Mouse (Mus musculus): ENCODE data around the gene D330020A13Rik. TPM values are rescaled to one million over a fixed set of nuclear protein-coding genes. Genes with fewer than 3 reads are reported as not detected.

Gene D330020A13Rik
- polyA plus RNA-seq (2021), result 1.1 TPM

- in situ Hi-C loops (cut with MboI; ENCODE audit: low pct_unique_long_range_greater_than_20kb), result no loop called here
- peaks cover 15% of the 10 kb centered on the region for H3K27me3 ChIP-seq
- DNase-seq (ENCODE audit: low read depth, low spot score), result no peak
- ChIA-PET CTCF (interaction anchor here (1.0 to 1.4 kb wide), 2 partner anchors 16 to 18 kb away, joined by 3 read pairs; no protein-coding TSS in a partner anchor), POLR2A (interaction anchor here (0.9 kb wide), 1 partner anchor 20 kb away, joined by 4 read pairs; no protein-coding TSS in a partner anchor)
- TF ChIP-seq CTCF (IDR thresholded peaks at IDR 0.05), result no peak
- no peak for ATAC-seq
Measured at GRCm38 (mm10) chr6:120294056-120294784, at the start of gene D330020A13Rik, which contains the start of gene B4galnt3. Gene D330020A13Rik (plus strand): TSS chr6:120294364. Gene B4galnt3 (minus strand): TSS chr6:120294559.

DNA sequence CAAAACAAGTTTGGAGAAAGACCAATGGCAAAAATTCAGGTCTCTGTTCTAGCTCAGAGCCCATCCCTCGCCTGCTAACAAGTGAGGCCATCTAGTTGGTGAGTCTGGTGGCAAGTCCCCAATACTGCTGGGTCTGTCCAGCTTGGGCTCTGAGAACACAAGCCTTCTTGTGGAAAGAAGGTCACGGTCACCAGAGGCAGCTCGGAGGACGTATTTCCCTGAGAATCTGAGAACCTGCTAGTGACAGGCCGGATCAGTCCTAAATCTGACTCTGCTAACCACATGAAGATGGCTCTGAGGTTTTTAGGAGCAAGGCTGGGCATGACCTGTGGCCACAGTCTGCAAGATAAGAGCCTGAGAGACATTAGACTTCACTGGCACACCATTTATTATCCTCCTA, 47.5 kb upstream of the D330020A13Rik start:
- H3K27me3 ChIP-seq, result no peaks in the 10 kb centered on the region
- DNase-seq (ENCODE audit: low read depth, low spot score) (no peak), ATAC-seq (no peak)
- no peak for TF ChIP-seq CTCF (IDR thresholded peaks at IDR 0.05)
- in situ Hi-C loops (cut with MboI; ENCODE audit: low pct_unique_long_range_greater_than_20kb), result no loop called here
- CTCF ChIA-PET, result interaction anchor here (0.9 to 2.2 kb wide), 3 partner anchors 11 to 32 kb away, joined by 3 to 5 read pairs (median 3); no protein-coding TSS in a partner anchor
- POLR2A ChIA-PET, result no interaction called here

GRCm38 (mm10) chr6:120249831-120250230, 44.3 kb upstream of the D330020A13Rik start:
- ATAC-seq (no peak), DNase-seq (ENCODE audit: low read depth, low spot score) (no peak)
- POLR2A ChIA-PET, result no interaction called here
- CTCF ChIA-PET, result interaction anchor here (1.5 kb wide), 1 partner anchor 31 kb away, joined by 4 read pairs; no protein-coding TSS in a partner anchor
- H3K27me3 ChIP-seq, result no peaks in the 10 kb centered on the region
- no peak for TF ChIP-seq CTCF (IDR thresholded peaks at IDR 0.05)
- in situ Hi-C loops (cut with MboI; ENCODE audit: low pct_unique_long_range_greater_than_20kb), result no loop called here

DNA sequence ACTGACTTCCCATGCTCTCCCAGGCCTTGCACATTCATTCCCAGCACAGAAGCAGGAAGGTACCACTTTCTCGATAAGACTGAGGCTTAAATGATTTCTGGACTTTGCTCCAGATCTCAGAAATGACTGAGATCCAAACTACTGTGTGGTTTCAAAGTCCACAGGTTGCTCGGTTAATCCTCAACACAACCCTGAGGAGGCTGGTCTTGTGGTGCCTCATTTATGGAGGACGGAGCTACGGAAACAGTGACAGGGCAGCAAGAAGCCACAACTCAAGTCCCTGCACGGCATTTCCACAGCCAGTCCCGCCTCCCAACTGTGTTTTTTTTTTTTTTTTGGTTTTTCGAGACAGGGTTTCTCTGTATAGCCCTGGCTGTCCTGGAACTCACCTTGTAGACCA, 43.2 kb upstream of the D330020A13Rik start:
- no peaks in the 10 kb centered on the region for H3K27me3 ChIP-seq
- DNase-seq (ENCODE audit: low read depth, low spot score) (no peak), ATAC-seq (no peak)
- in situ Hi-C loops (cut with MboI; ENCODE audit: low pct_unique_long_range_greater_than_20kb), result no loop called here
- ChIA-PET POLR2A (no interaction called here), CTCF (interaction anchor here (1.5 kb wide), 1 partner anchor 32 kb away, joined by 4 read pairs; no protein-coding TSS in a partner anchor)
- no peak for TF ChIP-seq CTCF (IDR thresholded peaks at IDR 0.05)

GRCm38 (mm10) chr6:120252741-120253140, 41.4 kb upstream of the D330020A13Rik start:
- no peak for ATAC-seq
- ChIA-PET POLR2A (no interaction called here), CTCF (interaction anchor here (1.4 kb wide), 1 partner anchor 11 kb away, joined by 3 read pairs; no protein-coding TSS in a partner anchor)

DNA sequence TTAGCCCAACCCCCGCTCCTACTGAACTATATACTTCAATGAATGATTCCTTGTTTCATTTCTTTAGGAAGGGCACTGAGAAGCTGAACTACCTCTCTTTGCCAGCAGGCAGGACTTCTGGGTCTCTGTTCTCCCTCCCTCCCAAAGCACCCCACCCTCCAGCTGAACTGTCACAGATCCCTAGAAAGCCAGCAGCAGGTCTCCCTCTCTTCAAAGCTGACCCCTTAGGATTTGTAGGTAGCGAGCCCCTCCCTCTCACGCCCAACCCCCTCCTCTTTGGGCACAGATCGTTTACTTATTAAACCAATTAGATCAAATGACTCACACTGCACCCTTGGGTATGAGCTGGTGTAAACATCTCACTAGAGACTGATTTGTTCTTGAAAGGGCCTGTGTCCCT, 39.5 kb upstream of the D330020A13Rik start:
- ChIA-PET POLR2A (no interaction called here), CTCF (interaction anchor here (1.1 to 1.3 kb wide), 3 partner anchors 13 to 36 kb away, joined by 3 to 4 read pairs (median 3); no protein-coding TSS in a partner anchor)
- H3K27me3 ChIP-seq, result no peaks in the 10 kb centered on the region
- DNase-seq (ENCODE audit: low read depth, low spot score) (no peak), ATAC-seq (peak; percentile 64)
- in situ Hi-C loops (cut with MboI; ENCODE audit: low pct_unique_long_range_greater_than_20kb), result no loop called here
- TF ChIP-seq CTCF (IDR thresholded peaks at IDR 0.05), result no peak

More at GRCm38 (mm10) chr6:120252741-120253140, 41.4 kb upstream of the D330020A13Rik start:
- no peaks in the 10 kb centered on the region for H3K27me3 ChIP-seq
- in situ Hi-C loops (cut with MboI; ENCODE audit: low pct_unique_long_range_greater_than_20kb), result no loop called here
- DNase-seq (ENCODE audit: low read depth, low spot score), result no peak
- TF ChIP-seq CTCF (IDR thresholded peaks at IDR 0.05), result no peak

- in situ Hi-C loops (cut with MboI; ENCODE audit: low pct_unique_long_range_greater_than_20kb), result no loop called here
- H3K27me3 ChIP-seq, result no peaks in the 10 kb centered on the region
- TF ChIP-seq CTCF (IDR thresholded peaks at IDR 0.05), result no peak
- ATAC-seq, result peak; percentile 18
- POLR2A ChIA-PET, result no interaction called here
- CTCF ChIA-PET, result interaction anchor here (1.1 to 1.3 kb wide), 3 partner anchors 14 to 35 kb away, joined by 3 to 4 read pairs (median 3); no protein-coding TSS in a partner anchor
- no peak for DNase-seq (ENCODE audit: low read depth, low spot score)
Measured at GRCm38 (mm10) chr6:120255144-120255543, 39.0 kb upstream of the D330020A13Rik start.

DNA sequence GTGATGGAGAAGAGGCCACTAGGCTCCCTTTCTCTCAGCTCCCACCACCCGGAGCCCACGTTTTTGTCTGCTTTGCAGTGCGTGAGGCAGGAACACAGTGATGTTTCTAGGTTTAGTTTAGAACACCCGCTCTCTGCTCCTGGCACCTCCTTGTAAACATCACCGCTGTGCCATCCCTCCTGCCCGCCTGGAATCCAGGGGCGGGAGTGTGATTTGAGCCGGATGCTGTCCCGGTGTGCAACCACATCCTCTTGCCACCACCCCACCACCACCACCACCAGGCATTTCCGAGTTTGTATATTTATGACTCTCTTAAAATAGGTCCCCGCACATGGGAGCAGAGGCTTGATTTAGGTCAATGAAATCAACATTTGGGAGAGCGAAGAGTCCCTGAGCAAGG, 38.5 kb upstream of the D330020A13Rik start:
- DNase-seq (ENCODE audit: low read depth, low spot score) (no peak), ATAC-seq (no peak)
- ChIA-PET POLR2A (no interaction called here), CTCF (interaction anchor here (1.1 to 1.2 kb wide), 2 partner anchors 14 to 32 kb away, joined by 3 to 4 read pairs; no protein-coding TSS in a partner anchor)
- H3K27me3 ChIP-seq, result no peaks in the 10 kb centered on the region
- in situ Hi-C loops (cut with MboI; ENCODE audit: low pct_unique_long_range_greater_than_20kb), result no loop called here
- TF ChIP-seq CTCF (IDR thresholded peaks at IDR 0.05), result no peak

DNA sequence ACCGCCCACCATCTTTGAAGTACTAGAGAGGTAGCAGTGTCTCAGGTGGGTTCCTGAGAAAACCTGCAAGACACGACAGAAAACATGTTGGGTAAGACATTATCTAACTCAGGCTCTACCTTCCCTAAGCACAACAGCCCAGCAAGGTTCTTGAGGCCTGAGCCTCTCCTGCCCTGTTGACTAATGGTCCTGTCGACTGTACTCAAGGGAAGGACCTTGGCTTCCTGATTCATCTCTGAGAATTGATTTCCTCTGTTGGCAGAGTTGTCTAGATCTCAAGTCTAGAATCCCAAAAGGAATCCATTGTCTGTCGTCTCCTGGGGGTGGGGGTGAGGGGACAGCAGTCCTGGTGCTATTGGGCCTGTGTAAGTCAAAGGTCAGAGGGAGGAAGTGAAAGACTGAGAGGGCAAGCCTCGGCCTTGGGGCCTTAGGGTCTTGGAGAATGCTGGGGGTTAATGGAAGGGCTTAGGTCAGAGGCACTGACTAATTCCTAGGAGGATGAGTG, 37.7 kb upstream of the D330020A13Rik start:
- no peak for DNase-seq (ENCODE audit: low read depth, low spot score)
- in situ Hi-C loops (cut with MboI; ENCODE audit: low pct_unique_long_range_greater_than_20kb), result no loop called here
- CTCF ChIA-PET, result no interaction called here
- no peak for ATAC-seq
- POLR2A ChIA-PET, result no interaction called here
- TF ChIP-seq CTCF (IDR thresholded peaks at IDR 0.05), result no peak
- no peaks in the 10 kb centered on the region for H3K27me3 ChIP-seq

DNA sequence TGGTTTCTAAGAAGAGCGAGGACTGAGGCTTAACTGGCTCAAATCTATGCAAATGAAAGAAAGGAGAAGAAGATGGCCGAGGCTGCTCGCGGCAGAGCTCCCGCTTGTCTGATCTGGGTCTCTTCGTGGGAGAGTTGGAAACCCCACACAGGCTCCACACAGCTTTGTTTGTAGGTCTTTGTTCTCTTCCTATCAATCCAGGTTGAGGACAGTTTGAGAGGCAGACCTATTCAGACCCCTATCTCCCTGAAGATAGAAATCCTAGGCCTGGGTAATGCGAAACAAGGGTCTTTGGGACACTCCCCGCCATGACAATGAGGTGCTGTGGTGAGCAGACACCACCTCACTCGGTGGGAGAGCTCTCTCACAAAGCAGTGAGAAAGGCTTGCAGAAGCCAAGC, 34.7 kb upstream of the D330020A13Rik start:
- TF ChIP-seq CTCF (IDR thresholded peaks at IDR 0.05), result no peak
- ChIA-PET CTCF (no interaction called here), POLR2A (no interaction called here)
- in situ Hi-C loops (cut with MboI; ENCODE audit: low pct_unique_long_range_greater_than_20kb), result no loop called here
- ATAC-seq, result no peak
- H3K27me3 ChIP-seq, result no peaks in the 10 kb centered on the region
- DNase-seq (ENCODE audit: low read depth, low spot score), result no peak
